In the genomic region with DNA sequence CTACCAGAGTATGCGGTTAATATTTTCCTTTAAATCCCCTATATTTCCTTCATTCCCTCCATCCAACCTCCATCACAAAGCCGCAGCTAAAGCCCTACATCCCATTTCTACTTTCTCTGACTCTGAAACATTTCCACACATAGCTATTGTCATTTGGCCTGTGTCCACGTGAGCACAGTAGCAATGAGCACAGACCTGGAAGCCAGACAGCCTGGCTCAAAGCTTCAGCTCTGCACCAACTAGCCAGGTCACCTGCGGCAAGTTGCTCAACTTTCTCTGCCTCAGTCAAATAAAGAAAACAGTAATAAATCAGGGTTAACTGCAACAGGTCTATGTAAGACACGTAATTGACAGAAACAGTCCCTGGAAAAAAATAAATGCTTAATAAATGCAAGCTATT, we compare ENCODE assay signal across 24 mouse cellular contexts.
DNase-seq lines count a peak whose midpoint lies in the region; ATAC-seq lines count a peak whose summit lies in the region.
"Had no signal": no experiment of that assay in that cellular context is flagged by ENCODE, and none has a peak within 500 bp of the region (broad histone marks: within the 10 kb centered on the region; RNA-seq: fewer than 3 reads in every experiment).

No protein-coding gene starts in this region.

- DNase-seq in cerebellum, adult 11 months, result peak; percentile 28
- peak; percentile 65 for DNase-seq in brain, adult 2 months (ENCODE audit: low read depth, low spot score)
- peak; percentile 64 for DNase-seq in cerebellum, adult 9-10 months
- peak; percentile 48 to 54 for DNase-seq in cerebellum, postnatal 36 days
- DNase-seq in spleen, adult 18-20 months, result no peak
- DNase-seq in heart, adult 18-20 months, result no peak
- no peak for DNase-seq in embryo, embryonic 10 days (ENCODE audit: low spot score)
- DNase-seq: adrenal gland, adult 2 months; embryo, embryonic 11 days; gastrocnemius, adult 2 months; gastrocnemius, postnatal 36 days; kidney, adult 8-10 months; kidney, postnatal 4 days; liver, embryonic 13.5 days; lung, adult 18-20 months; lung, postnatal 4 days; retina, postnatal 1 day; right cerebral cortex, postnatal 14 days; thymus, postnatal 4 days had no signal

- ATAC-seq in cerebellum, adult (ENCODE audit: insufficient number of reproducible peaks, low FRiP score, low TSS enrichment), result no peak
- ATAC-seq: forebrain, embryonic 16.5 days; hindbrain, embryonic 16.5 days; lung, postnatal 0 days; midbrain, embryonic 13.5 days had no signal

Comparison
In these comparisons a context has a peak if more than half of its experiments do, and no peak if none do; other contexts are left out.
1. DNase-seq: peak in cerebellum, adult 11 months (single experiment), brain, adult 2 months (single experiment), cerebellum, adult 9-10 months (single experiment) and cerebellum, postnatal 36 days (2 of 2); none in spleen, adult 18-20 months (0 of 2), heart, adult 18-20 months (0 of 2) and embryo, embryonic 10 days (single experiment).